Mouse (Mus musculus): Measurements from ENCODE around the gene Zc3h4. TPM values are rescaled to one million over a fixed set of nuclear protein-coding genes. Genes with fewer than 3 reads are reported as not detected.

Zc3h4 gene
- total and polyA plus RNA-seq, 3 experiments, result 32.9 to 71.8 (median 59.4) TPM

DNA sequence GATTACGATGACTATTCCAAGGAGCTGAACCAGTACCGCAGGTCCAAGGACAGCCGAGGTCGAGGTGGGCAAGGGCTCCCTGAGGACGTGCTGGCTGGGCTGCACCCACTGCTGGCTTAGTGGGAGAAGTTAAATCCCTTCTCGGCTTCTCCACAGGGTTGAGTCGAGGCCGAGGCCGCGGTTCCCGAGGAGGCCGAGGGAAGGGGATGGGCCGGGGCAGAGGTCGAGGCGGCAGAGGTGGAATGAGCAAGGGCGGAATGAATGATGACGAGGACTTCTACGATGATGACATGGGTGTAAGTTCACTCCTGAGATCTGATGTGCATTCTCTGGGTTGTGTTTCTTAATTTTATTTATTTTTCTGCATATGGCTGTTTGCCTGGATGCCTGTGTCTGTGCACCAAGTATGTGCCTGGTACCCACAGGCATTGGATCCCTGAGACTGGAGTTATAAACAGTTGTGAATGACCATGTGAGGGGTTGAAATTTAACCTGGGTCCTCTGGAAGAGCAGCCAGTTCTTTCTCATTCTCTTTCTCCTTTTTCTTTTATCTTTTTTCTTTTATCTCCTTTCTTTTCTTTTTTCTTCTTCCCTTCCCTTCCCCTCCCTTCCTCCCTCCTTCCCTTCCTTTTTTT is 21.6 kb downstream of the Zc3h4 start:
- TF ChIP-seq TCF12 (IDR thresholded peaks at IDR 0.05; ENCODE audit: low read depth, low read length) (no peak), TAL1 (IDR thresholded peaks at IDR 0.05; ENCODE audit: low read length) (no peak), MXI1 (IDR thresholded peaks at IDR 0.05; ENCODE audit: low read depth, low read length) (no peak), ELF1 (IDR thresholded peaks at IDR 0.05; ENCODE audit: low read depth, low read length) (no peak), CHD1 (IDR thresholded peaks at IDR 0.05; ENCODE audit: low read depth, low read length) (no peak), NELFE (IDR thresholded peaks at IDR 0.05; ENCODE audit: low read depth, low read length) (no peak), ZNF384 (IDR thresholded peaks at IDR 0.05; ENCODE audit: low read depth, low read length) (no peak), USF2 (IDR thresholded peaks at IDR 0.05; ENCODE audit: borderline replicate concordance in 1 of 2, insufficient read depth in 1 of 2, low read depth in 1 of 2, low read length in 2 of 2) (no peak), RAD21 (IDR thresholded peaks at IDR 0.05; ENCODE audit: low read depth, low read length) (no peak), MAX (IDR thresholded peaks at IDR 0.05; ENCODE audit: low read length) (no peak), RCOR1 (IDR thresholded peaks at IDR 0.05; ENCODE audit: low read depth, low read length) (no peak), SMC3 (IDR thresholded peaks at IDR 0.05; ENCODE audit: low read depth, low read length) (no peak), GABPA (IDR thresholded peaks at IDR 0.05; ENCODE audit: low read depth, low read length) (no peak), HCFC1 (IDR thresholded peaks at IDR 0.05; ENCODE audit: low read depth, low read length) (no peak), ZKSCAN1 (IDR thresholded peaks at IDR 0.05; ENCODE audit: low read depth, low read length) (no peak), POLR2AphosphoS5 (IDR thresholded peaks at IDR 0.05; ENCODE audit: borderline replicate concordance, low read depth, low read length) (no peak)
- Histone ChIP-seq H3K79me2 (ENCODE audit: control insufficient read depth, insufficient read depth, low read length, poor library complexity) (no peaks in the 10 kb centered on the region), H3K9ac (ENCODE audit: control insufficient read depth, low read depth, low read length, poor library complexity, severe bottlenecking) (no peak overlapping the region), H3K9me3 (replicated peaks; ENCODE audit: insufficient read depth, low read length) (no peaks in the 10 kb centered on the region), H3K4me1 (ENCODE audit: control insufficient read depth in 1 of 2, insufficient read depth in 2 of 2, low read length in 2 of 2) (no peaks in the 10 kb centered on the region), H3K27ac (ENCODE audit: control insufficient read depth, low read depth, low read length) (no peak overlapping the region), H3K36me3 (ENCODE audit: control insufficient read depth in 1 of 2, insufficient read depth in 2 of 2, low read length in 2 of 2) (peaks cover 0 to 32% of the 10 kb centered on the region in 2 experiments; a peak in 2 of 4 replicates), H3K4me3 (ENCODE audit: control insufficient read depth in 1 of 2, insufficient read depth in 1 of 2, low read depth in 2 of 2, low read length in 2 of 2) (no peak overlapping the region), H3K27me3 (ENCODE audit: control insufficient read depth in 1 of 2, insufficient read depth in 2 of 2, low read length in 2 of 2) (no peaks in the 10 kb centered on the region)
- DNase-seq (ENCODE audit: low read depth, low spot score), result no peak

GRCm38 (mm10) chr7:16423731-16424130 is 23.0 kb downstream of the Zc3h4 start:
- DNase-seq (ENCODE audit: low read depth, low spot score), result no peak
- Histone ChIP-seq H3K9me3 (replicated peaks; ENCODE audit: insufficient read depth, low read length) (no peaks in the 10 kb centered on the region), H3K36me3 (ENCODE audit: control insufficient read depth in 1 of 2, insufficient read depth in 2 of 2, low read length in 2 of 2) (peaks cover 0 to 29% of the 10 kb centered on the region in 2 experiments; a peak in 2 of 4 replicates), H3K4me1 (ENCODE audit: control insufficient read depth in 1 of 2, insufficient read depth in 2 of 2, low read length in 2 of 2) (no peaks in the 10 kb centered on the region), H3K79me2 (ENCODE audit: control insufficient read depth, insufficient read depth, low read length, poor library complexity) (no peaks in the 10 kb centered on the region), H3K27me3 (ENCODE audit: control insufficient read depth in 1 of 2, insufficient read depth in 2 of 2, low read length in 2 of 2) (no peaks in the 10 kb centered on the region), H3K4me3 (ENCODE audit: control insufficient read depth in 1 of 2, insufficient read depth in 1 of 2, low read depth in 2 of 2, low read length in 2 of 2) (no peak overlapping the region), H3K27ac (ENCODE audit: control insufficient read depth, low read depth, low read length) (no peak overlapping the region), H3K9ac (ENCODE audit: control insufficient read depth, low read depth, low read length, poor library complexity, severe bottlenecking) (no peak overlapping the region)
- TF ChIP-seq ZMIZ1 (IDR thresholded peaks at IDR 0.05; ENCODE audit: low read depth, low read length) (no peak), NRF1 (IDR thresholded peaks at IDR 0.05; ENCODE audit: insufficient read depth, low read depth, low read length, poor library complexity, severe bottlenecking) (no peak), MYB (IDR thresholded peaks at IDR 0.05; ENCODE audit: low read depth, low read length) (no peak)
